Mouse (Mus musculus) frontal cortex, postnatal 25 days (tissue): ENCODE measurements around the gene Mpp2.

Experiments
- DNase-seq, 2 experiments: peaks; one replicate each; pipeline ENCODE4 v3.0.0; 2022; ENCODE audit warnings: low spot score in 2 of 2

Gene Mpp2

DNA sequence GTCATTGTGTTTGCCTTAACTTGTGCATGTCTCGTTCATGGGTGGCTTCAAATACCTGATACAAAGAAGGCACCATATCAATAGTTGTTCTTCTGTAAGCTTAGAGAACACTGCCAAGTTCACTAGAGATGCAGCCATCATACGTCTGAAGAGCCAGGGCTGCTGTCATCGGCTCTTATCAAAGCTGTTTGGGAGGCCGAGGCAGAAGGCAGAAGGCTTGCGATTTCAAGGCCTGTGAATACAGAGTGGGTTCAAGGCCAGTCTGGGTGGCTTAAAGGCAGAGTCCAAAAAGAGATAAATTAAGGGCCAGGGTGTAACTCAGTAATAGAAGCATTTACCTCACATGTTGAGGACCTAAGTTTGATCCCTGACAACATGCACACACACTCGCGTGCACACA is 52.0 kb downstream of the Mpp2 start:
- DNase-seq = no peak

GRCm38 (mm10) chr11:102035456-102035960 is 52.8 kb downstream of the Mpp2 start:
- no peak for DNase-seq

- no peak for DNase-seq
Measured at GRCm38 (mm10) chr11:102034887-102035286, 53.4 kb downstream of the Mpp2 start.

DNA sequence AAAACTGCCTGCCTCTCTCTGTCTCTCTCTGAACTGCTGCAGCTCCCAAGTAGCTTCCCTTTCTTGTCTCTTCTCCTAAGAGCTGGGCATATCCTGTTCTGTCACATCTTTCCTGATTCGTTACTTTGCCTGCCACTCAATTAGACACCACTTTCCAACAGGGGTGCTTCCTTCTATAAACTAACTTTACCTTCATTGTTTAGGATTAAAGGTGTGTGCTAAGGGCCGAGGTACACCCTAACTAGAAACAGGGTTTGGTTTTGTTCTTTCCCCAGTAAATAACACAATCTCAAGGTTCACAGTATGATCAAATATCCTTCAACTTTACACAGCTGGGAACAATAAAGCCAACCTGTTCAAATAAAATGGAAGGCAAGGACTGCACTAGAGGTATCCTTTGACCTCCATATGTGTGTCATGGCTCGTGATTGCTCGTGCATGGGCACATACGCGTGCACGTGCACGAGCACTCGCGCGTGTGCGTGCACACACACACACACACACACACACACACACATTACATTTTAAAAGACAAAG is 55.2 kb downstream of the Mpp2 start:
- no peak for DNase-seq

GRCm38 (mm10) chr11:102031149-102031548 is 57.2 kb downstream of the Mpp2 start:
- no peak for DNase-seq

DNA sequence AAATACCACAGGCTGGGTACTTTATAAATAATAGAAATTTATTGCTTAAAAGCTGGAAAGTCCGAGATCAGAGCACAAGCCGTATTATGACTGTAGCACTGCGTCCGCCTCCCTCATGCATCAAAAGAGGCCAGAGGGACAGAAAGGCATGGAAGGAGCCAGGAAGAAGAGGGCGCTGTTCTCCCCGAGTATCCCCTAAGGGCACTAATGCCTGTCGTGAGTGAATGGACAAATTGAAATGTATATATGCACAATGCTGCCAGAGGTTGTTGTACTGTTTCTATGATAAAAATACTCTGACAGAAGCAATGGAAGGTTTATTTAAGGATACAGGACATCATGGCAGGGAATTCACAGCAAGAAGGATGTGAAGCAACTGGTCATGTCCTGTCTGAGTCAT is 58.3 kb downstream of the Mpp2 start:
- no peak for DNase-seq

DNA sequence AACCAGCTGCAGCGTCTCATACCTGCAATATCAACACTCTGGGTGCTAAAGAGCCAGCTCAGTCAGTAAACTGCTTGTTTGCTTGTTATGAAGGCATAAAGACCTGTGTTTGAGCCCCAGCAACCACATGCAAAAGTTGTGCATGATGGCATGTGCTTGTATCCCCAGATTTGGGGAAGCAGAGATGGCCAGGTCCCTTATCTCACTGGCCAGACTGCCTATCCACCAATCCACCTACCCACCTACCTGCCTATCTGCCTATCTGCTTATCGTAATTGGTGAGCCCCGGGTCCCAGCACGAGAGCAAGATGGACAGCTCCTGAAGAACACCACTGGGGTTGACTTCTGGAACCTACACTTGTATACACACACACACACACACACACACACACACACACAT is 59.0 kb downstream of the Mpp2 start:
- DNase-seq = no peak

DNA sequence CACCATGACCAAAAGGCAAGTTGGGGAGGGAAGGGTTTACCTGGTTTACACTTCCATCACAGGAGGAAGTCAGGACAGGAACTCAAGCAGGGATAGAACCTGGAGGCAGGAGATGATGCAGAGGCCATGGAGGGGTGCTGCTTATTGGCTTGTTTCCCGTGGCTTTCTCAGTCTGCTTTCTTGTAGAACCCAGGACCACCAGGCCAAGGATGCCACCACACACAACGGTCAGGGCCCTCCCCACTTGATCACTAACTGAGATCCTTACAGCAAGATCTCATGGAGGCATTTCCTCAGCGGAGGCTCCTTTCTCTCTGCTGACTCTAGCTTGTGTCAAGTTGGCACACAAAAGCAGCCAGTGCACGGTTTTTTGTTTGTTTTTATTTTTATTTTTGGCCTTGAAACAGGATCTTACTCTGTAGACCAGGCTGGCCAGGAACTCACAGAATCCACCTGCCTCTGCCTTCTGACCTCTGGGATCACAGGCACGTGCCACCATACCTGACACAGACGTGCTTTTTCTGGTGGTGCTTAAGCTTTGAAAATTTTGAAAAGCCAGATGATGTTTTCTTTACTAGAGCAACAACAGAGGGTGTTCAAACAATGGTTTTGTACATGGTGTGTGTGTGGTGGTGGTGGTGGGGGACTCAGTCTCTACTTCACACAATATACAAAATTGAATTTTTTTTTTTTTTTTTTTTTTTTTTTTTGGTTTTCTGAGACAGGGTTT is 60.1 kb downstream of the Mpp2 start, which contains the start of gene Mpp3:
Gene Mpp3, minus strand, starts transcription at position 375 of the 730 bp plus-strand sequence.
- DNase-seq = no peak

DNA sequence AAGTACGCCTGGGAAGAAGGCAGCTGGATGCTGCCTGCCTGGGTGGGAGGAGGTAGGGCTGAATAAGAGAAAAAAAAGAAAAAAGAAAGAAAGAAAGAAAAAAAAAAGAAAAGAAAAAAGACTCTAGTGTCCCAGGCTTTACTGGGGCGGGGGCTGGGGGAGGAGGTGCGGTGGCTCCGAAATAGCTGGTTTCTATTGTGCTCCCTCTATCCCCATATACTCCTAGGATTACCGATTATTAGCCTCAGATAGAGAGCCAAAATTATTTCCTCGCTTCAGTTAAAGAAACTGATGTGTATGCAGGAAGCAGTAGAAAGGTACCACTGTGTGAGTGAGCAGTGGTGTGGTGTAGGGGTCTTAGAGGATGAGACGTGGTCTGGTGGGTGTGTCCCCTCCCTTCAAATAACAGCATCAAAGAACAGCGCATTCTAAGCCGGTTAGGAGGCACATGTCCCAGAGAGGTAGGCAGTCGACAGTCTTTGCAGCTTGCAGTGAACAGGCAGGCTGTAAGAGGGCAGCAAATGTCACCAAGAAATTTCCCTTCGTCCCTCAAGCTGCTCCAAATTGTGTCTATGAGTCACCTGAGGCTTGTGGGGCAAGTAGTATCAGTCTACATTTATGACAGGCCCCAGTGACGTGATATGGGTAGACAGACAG is 60.8 kb downstream of the Mpp2 start:
- no peak for DNase-seq

DNA sequence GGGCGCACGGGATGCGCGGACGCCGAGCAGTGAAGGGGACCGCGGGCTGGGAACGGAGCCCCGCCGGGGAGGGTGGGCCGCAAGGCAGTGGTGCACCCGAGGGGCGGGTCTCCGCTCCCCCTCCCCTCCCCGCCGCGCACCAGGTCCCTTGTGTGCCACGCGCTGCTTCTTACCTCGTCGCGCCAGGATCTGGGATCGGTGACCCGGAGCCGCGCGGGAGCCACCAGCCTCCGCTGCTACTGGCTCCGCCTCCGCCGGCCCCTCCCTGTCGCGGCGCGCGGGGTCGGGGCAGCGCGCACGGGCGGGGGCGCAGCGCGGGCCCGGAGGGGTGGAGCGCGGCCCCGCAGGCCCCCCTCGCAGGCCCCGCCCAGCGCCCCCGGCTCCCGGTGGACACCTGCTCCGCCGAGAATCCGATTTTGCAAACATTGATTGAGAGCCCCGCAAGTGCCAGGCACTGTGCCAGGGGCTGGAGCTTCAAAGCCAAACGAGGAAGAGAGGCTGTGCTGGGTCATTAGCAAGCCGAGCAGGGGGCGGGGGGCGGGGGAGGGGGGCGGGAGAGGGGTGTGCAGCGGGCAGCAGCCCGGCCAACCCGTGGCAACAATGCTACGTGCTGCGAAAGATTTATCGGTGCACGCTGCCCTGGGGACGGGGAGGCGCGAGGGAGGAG is 61.5 kb downstream of the Mpp2 start:
- peak in 1 of 2 experiments; percentile 35 for DNase-seq

GRCm38 (mm10) chr11:102025991-102026660 is 62.2 kb downstream of the Mpp2 start:
- DNase-seq = no peak

- DNase-seq = no peak
Measured at GRCm38 (mm10) chr11:102025354-102025753, 63.0 kb downstream of the Mpp2 start.

DNA sequence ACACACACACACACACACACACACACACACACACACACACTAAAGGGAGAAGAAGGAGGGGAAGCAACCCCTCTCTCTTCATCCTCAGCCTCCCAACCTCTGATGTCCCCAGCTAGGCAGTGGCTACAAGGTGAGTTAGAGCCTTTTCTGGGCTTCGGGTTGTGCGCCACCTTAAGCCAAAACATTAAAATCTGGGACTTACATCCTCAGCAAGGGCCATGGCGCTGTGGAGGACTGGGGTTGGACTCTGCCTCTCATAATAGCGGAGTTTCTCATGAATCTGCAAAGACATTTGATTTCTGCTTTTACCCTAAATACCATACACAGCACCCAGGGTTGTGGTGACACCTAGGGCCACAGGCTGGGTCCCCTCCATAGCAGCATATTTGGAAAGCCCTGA is 63.4 kb downstream of the Mpp2 start:
- no peak for DNase-seq

GRCm38 (mm10) chr11:102024084-102024758 is 64.1 kb downstream of the Mpp2 start:
- DNase-seq = no peak

GRCm38 (mm10) chr11:102023406-102023805 is 64.9 kb downstream of the Mpp2 start:
- DNase-seq = peak in 1 of 2 experiments; percentile 28

DNA sequence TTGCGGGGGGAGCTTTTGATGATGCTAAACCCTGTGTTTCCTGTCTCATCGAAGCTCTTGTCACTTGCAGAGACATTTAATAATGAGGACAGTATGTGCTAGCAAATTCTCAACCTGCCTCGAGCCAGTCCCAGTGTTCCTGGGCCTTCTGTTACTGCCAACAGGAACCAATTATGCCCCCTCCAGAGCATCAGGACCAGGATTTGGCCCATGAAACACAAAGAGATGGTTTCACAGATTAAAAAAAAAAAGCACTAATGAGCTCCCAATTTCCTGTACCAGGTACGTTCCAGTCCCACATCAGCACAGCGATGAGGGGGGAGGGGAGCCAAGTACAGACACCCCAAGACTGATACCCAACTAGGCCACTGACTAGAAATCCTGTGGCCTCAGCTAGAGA is 67.1 kb downstream of the Mpp2 start:
- no peak for DNase-seq

- DNase-seq = no peak
Measured at GRCm38 (mm10) chr11:102019736-102020135, 68.6 kb downstream of the Mpp2 start.

GRCm38 (mm10) chr11:102016136-102016535 is 72.2 kb downstream of the Mpp2 start:
- DNase-seq = no peak

DNA sequence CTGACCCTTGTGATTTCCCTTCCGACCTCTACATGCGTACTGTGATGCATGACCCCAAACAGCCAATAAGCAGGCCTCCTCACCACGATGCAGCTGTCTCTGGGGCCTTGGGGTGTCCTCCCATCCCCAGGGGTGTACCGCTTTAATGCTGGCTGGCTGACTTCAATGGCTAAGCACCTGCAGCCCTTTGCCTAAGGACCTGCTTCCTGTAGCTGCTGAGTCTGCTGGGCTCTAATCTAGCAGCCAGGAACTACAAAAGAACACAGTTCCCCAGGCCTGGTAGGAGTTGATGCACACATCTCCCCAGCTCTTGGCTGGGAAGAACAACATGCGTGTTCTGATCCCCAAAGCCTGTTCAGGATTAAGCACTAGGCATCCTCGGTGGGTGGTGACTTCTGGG is 72.8 kb downstream of the Mpp2 start:
- DNase-seq = no peak

- DNase-seq = no peak
Measured at GRCm38 (mm10) chr11:102013201-102013600, 75.1 kb downstream of the Mpp2 start.

GRCm38 (mm10) chr11:102011510-102011909 is 76.8 kb downstream of the Mpp2 start:
- no peak for DNase-seq
